In genomic region chr14:32201354-32201753, GRCm38 (mm10) we compare ENCODE assay signal across 9 mouse cellular contexts. TPM values are rescaled to one million over a fixed set of nuclear protein-coding genes. Genes with fewer than 3 reads are reported as not detected.
DNase-seq lines count a peak whose midpoint lies in the region; ATAC-seq and TF ChIP-seq lines count a peak whose summit lies in the region.
"Had no signal": no experiment of that assay in that cellular context is flagged by ENCODE, and none has a peak within 500 bp of the region (broad histone marks: within the 10 kb centered on the region; RNA-seq: fewer than 3 reads in every experiment).

No protein-coding gene starts in this region.

- peaks cover 19% of the 10 kb centered on the region for H3K4me1 ChIP-seq in kidney, postnatal 0 days (replicated peaks; ENCODE audit: insufficient read depth, low read length)
- no peaks in the 10 kb centered on the region for H3K4me1 ChIP-seq in embryonic fibroblast, embryonic 13.5 days (ENCODE audit: control insufficient read depth, insufficient read depth, low read length)
- H3K4me1 ChIP-seq in limb, embryonic 14.5 days (ENCODE audit: control insufficient read depth, insufficient read depth, low read length), result peaks cover 17% of the 10 kb centered on the region
- H3K4me1 ChIP-seq in neural tube, embryonic 14.5 days (ENCODE audit: control insufficient read depth, insufficient read depth, low read length), result peaks cover 18% of the 10 kb centered on the region

- no peaks in the 10 kb centered on the region for H3K27me3 ChIP-seq in kidney, postnatal 0 days (ENCODE audit: insufficient read depth, low read length)
- H3K27me3 ChIP-seq in limb, embryonic 14.5 days (ENCODE audit: control insufficient read depth, insufficient read depth, low read length), result no peaks in the 10 kb centered on the region
- peaks cover 3% of the 10 kb centered on the region; the same call in 1 of the 2 replicates for H3K27me3 ChIP-seq in neural tube, embryonic 14.5 days (ENCODE audit: control insufficient read depth, insufficient read depth, low read length)

- peaks cover 9% of the 10 kb centered on the region for H3K36me3 ChIP-seq in kidney, postnatal 0 days (ENCODE audit: insufficient read depth, low read length)
- H3K36me3 ChIP-seq in limb, embryonic 14.5 days (ENCODE audit: control insufficient read depth, insufficient read depth, low read length), result peaks cover 25% of the 10 kb centered on the region
- H3K36me3 ChIP-seq in neural tube, embryonic 14.5 days (ENCODE audit: control insufficient read depth, insufficient read depth, low read length), result peaks cover 18% of the 10 kb centered on the region

- peak overlapping the region; percentile 99 for H3K4me3 ChIP-seq in kidney, postnatal 0 days (replicated peaks; ENCODE audit: low read depth, low read length)
- peak overlapping the region; percentile 98 for H3K4me3 ChIP-seq in embryonic fibroblast, embryonic 13.5 days (ENCODE audit: insufficient read depth, low read length)
- H3K4me3 ChIP-seq in limb, embryonic 14.5 days (replicated peaks; ENCODE audit: low read length), result peak overlapping the region; percentile 99
- peak overlapping the region; percentile 100 for H3K4me3 ChIP-seq in neural tube, embryonic 14.5 days (ENCODE audit: low read depth, low read length)

- H3K27ac ChIP-seq in kidney, postnatal 0 days, result peak overlapping the region; percentile 78
- H3K27ac ChIP-seq in embryonic fibroblast, embryonic 13.5 days (ENCODE audit: insufficient read depth, low read length), result peak overlapping the region; percentile 67
- no peak overlapping the region; the same call in 1 of the 2 replicates for H3K27ac ChIP-seq in limb, embryonic 14.5 days (replicated peaks; ENCODE audit: low read depth, low read length)
- no peak overlapping the region for H3K27ac ChIP-seq in neural tube, embryonic 14.5 days (ENCODE audit: low read depth, low read length)

- no peak for TF ChIP-seq POLR2A in embryonic fibroblast, embryonic 13.5 days (IDR thresholded peaks at IDR 0.05; ENCODE audit: low read depth, low read length)
- no peak for TF ChIP-seq POLR2A in limb, embryonic 14.5 days (IDR thresholded peaks at IDR 0.05; ENCODE audit: borderline replicate concordance, extremely low read depth, insufficient read depth, insufficient read length)

- WGBS in kidney, postnatal 0 days, result under 1% methylated on average over 25 of the region's 26 CpGs
- under 1% methylated on average over 19 of the region's 26 CpGs for WGBS in limb, embryonic 14.5 days
- under 1% methylated on average over 26 of the region's 26 CpGs for WGBS in neural tube, embryonic 14.5 days

- peak; percentile 26; the same call in 1 of the 2 replicates for ATAC-seq in kidney, postnatal 0 days (replicated peaks; ENCODE audit: low FRiP score, low read depth)
- ATAC-seq in limb, embryonic 14.5 days (ENCODE audit: low FRiP score, low read depth), result peak; percentile 39; the same call in 1 of the 2 replicates
- ATAC-seq in neural tube, embryonic 14.5 days (ENCODE audit: low read depth), result peak; percentile 21; the same call in 1 of the 2 replicates

- no peaks in the 10 kb centered on the region for H3K9me3 ChIP-seq in kidney, postnatal 0 days (replicated peaks; ENCODE audit: low read length)
- H3K9me3 ChIP-seq in limb, embryonic 14.5 days (ENCODE audit: control insufficient read depth, low read length), result no peaks in the 10 kb centered on the region
- H3K9me3 ChIP-seq in neural tube, embryonic 14.5 days (ENCODE audit: control insufficient read depth, low read length), result no peaks in the 10 kb centered on the region

- H3K9ac ChIP-seq in kidney, postnatal 0 days (ENCODE audit: low read depth, low read length), result peak overlapping the region; percentile 66
- H3K9ac ChIP-seq in limb, embryonic 14.5 days (ENCODE audit: low read depth, low read length, severe bottlenecking), result peak overlapping the region; percentile 96
- H3K9ac ChIP-seq in neural tube, embryonic 14.5 days (replicated peaks; ENCODE audit: low read depth, low read length), result peak overlapping the region; percentile 54

- peak; percentile 43 for DNase-seq in kidney, postnatal 0 days (ENCODE audit: low spot score)
- DNase-seq in kidney, postnatal 10 days, result no peak
- DNase-seq in MN1 (ENCODE audit: low spot score), result peak; percentile 33
- DNase-seq in limb, embryonic 14.5 days (ENCODE audit: low spot score), result peak; percentile 14
- no peak for DNase-seq in right cerebral cortex, postnatal 25 days
- no peak for DNase-seq in gastrocnemius, postnatal 25 days

- TF ChIP-seq CTCF in kidney, postnatal 0 days (IDR thresholded peaks at IDR 0.05; ENCODE audit: low read depth), result no peak
- no peak for TF ChIP-seq CTCF in embryonic fibroblast, embryonic 13.5 days (IDR thresholded peaks at IDR 0.05; ENCODE audit: borderline replicate concordance, insufficient read depth, low read length)

- peak overlapping the region; percentile 62 for H3K4me2 ChIP-seq in kidney, postnatal 0 days (ENCODE audit: low read length)
- peak overlapping the region; percentile 68 for H3K4me2 ChIP-seq in limb, embryonic 14.5 days (replicated peaks; ENCODE audit: low read depth, low read length, severe bottlenecking)
- peak overlapping the region; percentile 57 for H3K4me2 ChIP-seq in neural tube, embryonic 14.5 days (ENCODE audit: low read depth, low read length)

RNA-seq across cellular contexts. Expression of gene Timm23, which starts 0.3 kb away (rescaled TPM):
- polyA plus RNA-seq in kidney, postnatal 0 days (2015; fragmentation: Nextera tagmentation; extraction: Ambion mirVana), result 305 and 316 TPM in 2 replicates
- 80.3 and 103 TPM in 2 replicates for polyA plus RNA-seq in embryonic fibroblast, embryonic 13.5 days (2011; ENCODE audit: insufficient read length, low read depth, missing spikeins)
- 158 and 183 TPM in 2 replicates for polyA plus RNA-seq in limb, embryonic 14.5 days (2012; rRNA removed)
- polyA plus RNA-seq in limb, embryonic 14.5 days (2014; fragmentation: Nextera tagmentation; extraction: Ambion mirVana), result 301 and 309 TPM in 2 replicates
- polyA plus RNA-seq in neural tube, embryonic 14.5 days (2014; fragmentation: Nextera tagmentation; extraction: Ambion mirVana), result 241 and 250 TPM in 2 replicates
- total RNA-seq in gastrocnemius, postnatal 25 days (2021), result 100 to 1,000 TPM; 173 to 190 TPM

RNA-seq across cellular contexts. Expression of gene Parg, which starts 0.4 kb away (rescaled TPM):
- 33.3 and 34.8 TPM in 2 replicates for polyA plus RNA-seq in kidney, postnatal 0 days (2015; fragmentation: Nextera tagmentation; extraction: Ambion mirVana)
- 51.8 and 64.2 TPM in 2 replicates for polyA plus RNA-seq in embryonic fibroblast, embryonic 13.5 days (2011; ENCODE audit: insufficient read length, low read depth, missing spikeins)
- polyA plus RNA-seq in limb, embryonic 14.5 days (2012; rRNA removed), result 19.1 and 19.5 TPM in 2 replicates
- polyA plus RNA-seq in limb, embryonic 14.5 days (2014; fragmentation: Nextera tagmentation; extraction: Ambion mirVana), result 44.5 and 49.2 TPM in 2 replicates
- 36.9 and 46.5 TPM in 2 replicates for polyA plus RNA-seq in neural tube, embryonic 14.5 days (2014; fragmentation: Nextera tagmentation; extraction: Ambion mirVana)
- 10 to 100 TPM; 16.6 to 20.8 TPM for total RNA-seq in gastrocnemius, postnatal 25 days (2021)

RNA-seq across cellular contexts. Expression of gene Ncoa4, which starts 41.7 kb away (rescaled TPM):
- polyA plus RNA-seq in kidney, postnatal 0 days (2015; fragmentation: Nextera tagmentation; extraction: Ambion mirVana), result 97.2 and 99.1 TPM in 2 replicates
- 84.1 and 85.6 TPM in 2 replicates for polyA plus RNA-seq in embryonic fibroblast, embryonic 13.5 days (2011; ENCODE audit: insufficient read length, low read depth, missing spikeins)
- 40.8 and 45.6 TPM in 2 replicates for polyA plus RNA-seq in limb, embryonic 14.5 days (2012; rRNA removed)
- 106 and 113 TPM in 2 replicates for polyA plus RNA-seq in limb, embryonic 14.5 days (2014; fragmentation: Nextera tagmentation; extraction: Ambion mirVana)
- polyA plus RNA-seq in neural tube, embryonic 14.5 days (2014; fragmentation: Nextera tagmentation; extraction: Ambion mirVana), result 117 and 132 TPM in 2 replicates
- total RNA-seq in gastrocnemius, postnatal 25 days (2021), result 10 to 100 TPM; 59.2 to 65.4 TPM

RNA-seq across cellular contexts. Expression of gene Msmb, which starts 59.5 kb away (rescaled TPM):
- polyA plus RNA-seq in kidney, postnatal 0 days (2015; fragmentation: Nextera tagmentation; extraction: Ambion mirVana), result not detected in 2 replicates
- not detected in 2 replicates for polyA plus RNA-seq in embryonic fibroblast, embryonic 13.5 days (2011; ENCODE audit: insufficient read length, low read depth, missing spikeins)
- polyA plus RNA-seq in limb, embryonic 14.5 days (2012; rRNA removed), result not detected in 2 replicates
- polyA plus RNA-seq in limb, embryonic 14.5 days (2014; fragmentation: Nextera tagmentation; extraction: Ambion mirVana), result not detected in 2 replicates
- polyA plus RNA-seq in neural tube, embryonic 14.5 days (2014; fragmentation: Nextera tagmentation; extraction: Ambion mirVana), result not detected in 2 replicates
- not detected for total RNA-seq in gastrocnemius, postnatal 25 days (2021)
- total RNA-seq: gastrocnemius, postnatal 36 days had no signal

Comparison
In these comparisons a context has a peak if more than half of its experiments do, and no peak if none do; other contexts are left out.
1. DNase-seq: peak in kidney, postnatal 0 days (single experiment), MN1 (single experiment) and limb, embryonic 14.5 days (single experiment); none in kidney, postnatal 10 days (single experiment), right cerebral cortex, postnatal 25 days (single experiment) and gastrocnemius, postnatal 25 days (single experiment).
2. H3K27ac ChIP-seq: peak in kidney, postnatal 0 days (single experiment) and embryonic fibroblast, embryonic 13.5 days (single experiment); none in limb, embryonic 14.5 days (single experiment) and neural tube, embryonic 14.5 days (single experiment).
3. Peak in every context shown above with its lines, with median percentiles within 50 percentile points of each other: ATAC-seq, H3K4me2 ChIP-seq, H3K4me3 ChIP-seq and H3K9ac ChIP-seq.